In genomic region chr5:51729771-51730170, GRCm38 (mm10) we compare ENCODE assay signal across 28 mouse cellular contexts.
"Had no signal": no experiment of that assay in that cellular context is flagged by ENCODE, and none has a peak within 500 bp of the region (broad histone marks: within the 10 kb centered on the region; RNA-seq: fewer than 3 reads in every experiment).

No protein-coding gene starts in this region.

- H3K9ac ChIP-seq: limb, embryonic 12.5 days; limb, embryonic 13.5 days; limb, embryonic 15.5 days; liver, embryonic 12.5 days; liver, embryonic 13.5 days; liver, embryonic 14.5 days; liver, embryonic 15.5 days; liver, postnatal 0 days; lung, embryonic 14.5 days; lung, embryonic 15.5 days; midbrain, embryonic 12.5 days; midbrain, embryonic 13.5 days; midbrain, embryonic 15.5 days; neural tube, embryonic 12.5 days had no signal

- H3K27ac ChIP-seq: limb, embryonic 10.5 days; limb, embryonic 12.5 days; limb, embryonic 13.5 days; limb, embryonic 15.5 days; liver, embryonic 12.5 days; liver, embryonic 13.5 days; liver, embryonic 14.5 days; liver, embryonic 15.5 days; lung, embryonic 15.5 days; macrophage; midbrain, embryonic 10.5 days; midbrain, embryonic 12.5 days; midbrain, embryonic 13.5 days; midbrain, embryonic 15.5 days; neural tube, embryonic 12.5 days had no signal

- H3K4me3 ChIP-seq: limb, embryonic 10.5 days; limb, embryonic 12.5 days; limb, embryonic 13.5 days; limb, embryonic 15.5 days; liver, embryonic 12.5 days; liver, embryonic 13.5 days; liver, embryonic 15.5 days; lung, embryonic 15.5 days; megakaryocyte, embryonic 14.5 days; midbrain, embryonic 10.5 days; midbrain, embryonic 12.5 days; midbrain, embryonic 13.5 days; midbrain, embryonic 15.5 days; myocyte; neural tube, embryonic 12.5 days had no signal

- H3K4me1 ChIP-seq: limb, embryonic 15.5 days; liver, embryonic 12.5 days; liver, embryonic 13.5 days; liver, embryonic 15.5 days; lung, embryonic 15.5 days; megakaryocyte, embryonic 14.5 days; midbrain, embryonic 12.5 days; midbrain, embryonic 13.5 days; midbrain, embryonic 15.5 days had no signal

- H3K9me3 ChIP-seq: limb, embryonic 10.5 days; limb, embryonic 12.5 days; limb, embryonic 13.5 days; limb, embryonic 15.5 days; liver, embryonic 12.5 days; liver, embryonic 13.5 days; liver, embryonic 15.5 days; lung, embryonic 15.5 days; midbrain, embryonic 10.5 days; midbrain, embryonic 12.5 days; midbrain, embryonic 13.5 days; midbrain, embryonic 15.5 days; neural tube, embryonic 12.5 days had no signal

- H3K27me3 ChIP-seq: liver, embryonic 12.5 days; liver, embryonic 13.5 days; liver, embryonic 15.5 days; lung, embryonic 15.5 days; megakaryocyte, embryonic 14.5 days; midbrain, embryonic 12.5 days; midbrain, embryonic 13.5 days; midbrain, embryonic 15.5 days; neural tube, embryonic 12.5 days had no signal

- DNase-seq: left cerebral cortex, postnatal 4 days; liver; liver, embryonic 13.5 days; liver, postnatal 0 days; lung, adult 18-20 months; lung, adult 2 months; lung, embryonic 14.5 days; lung, postnatal 10 days; lung, postnatal 14 days; lung, postnatal 36 days; lung, postnatal 4 days; midbrain, embryonic 14.5 days had no signal

- H3K36me3 ChIP-seq: limb, embryonic 10.5 days; limb, embryonic 12.5 days; limb, embryonic 13.5 days; limb, embryonic 15.5 days; liver, embryonic 12.5 days; liver, embryonic 13.5 days; liver, embryonic 15.5 days; lung, embryonic 15.5 days; midbrain, embryonic 10.5 days; midbrain, embryonic 12.5 days; midbrain, embryonic 13.5 days; midbrain, embryonic 15.5 days; neural tube, embryonic 12.5 days had no signal
